Mouse (Mus musculus) midbrain, embryonic 15.5 days (tissue): ENCODE measurements at regions not wholly inside any gene's neighbourhood (a gene's known extent, or its start where the extent isn't known, plus 50 kb on each side); places are given as distances from the start of the nearest gene placed in this dataset.

ENCODE experiments used
- ATAC-seq: fragments of 200-750 bp; cut with Nextera tagmentation; replicated peaks from 2 replicates; pipeline ENCODE4 v1.8.0; 2017; ENCODE audit warnings: moderate TSS enrichment
- H3K27ac ChIP-seq: fragments of 300-500 bp; sonication (generic); 2 replicates; pipeline ENCODE4 v1.5.1; 2015; ENCODE audit warnings: mild to moderate bottlenecking, inconsistent platforms
- H3K27me3 ChIP-seq: fragments of 300-500 bp; sonication (generic); replicated peaks from 2 replicates; pipeline ENCODE4 v1.6.1; 2015; ENCODE audit warnings: inconsistent platforms
- H3K36me3 ChIP-seq: fragments of 300-500 bp; sonication (generic); replicated peaks from 2 replicates; pipeline ENCODE4 v1.6.1; 2015; ENCODE audit warnings: inconsistent platforms
- H3K4me1 ChIP-seq: fragments of 300-500 bp; sonication (generic); 2 replicates; pipeline ENCODE4 v1.6.1; 2015; ENCODE audit warnings: inconsistent platforms
- H3K4me2 ChIP-seq: fragments of 300-500 bp; sonication (generic); 2 replicates; pipeline ENCODE4 v1.6.1; 2015; ENCODE audit warnings: inconsistent platforms, mild to moderate bottlenecking, moderate library complexity
- H3K4me3 ChIP-seq: fragments of 300-500 bp; sonication (generic); 2 replicates; pipeline ENCODE4 v1.5.1; 2015; ENCODE audit warnings: mild to moderate bottlenecking, inconsistent platforms
- H3K9ac ChIP-seq: fragments of 300-500 bp; sonication (generic); 2 replicates; pipeline ENCODE4 v1.6.1; 2015; ENCODE audit warnings: mild to moderate bottlenecking, inconsistent platforms
- H3K9me3 ChIP-seq: fragments of 300-500 bp; sonication (generic); 2 replicates; pipeline ENCODE4 v1.6.1; 2016; ENCODE audit warnings: inconsistent platforms
- WGBS: fragments of 180-500 bp; shearing (Covaris S2); methylation state at CpG from one replicate; pipeline ENCODE4 v1.1.7; 2015; ENCODE audit warnings: mixed read lengths; 5-methylcytosine and 5-hydroxymethylcytosine counted together

- H3K4me2 ChIP-seq: no peak overlapping the region
- no peaks in the 10 kb centered on the region for H3K9me3 ChIP-seq
- no peak overlapping the region for H3K4me3 ChIP-seq
- H3K27me3 ChIP-seq: no peaks in the 10 kb centered on the region
- no peak overlapping the region for H3K9ac ChIP-seq
- 32% methylated on average over 3 of the region's 3 CpGs for WGBS
- H3K4me1 ChIP-seq: peaks cover 5% of the 10 kb centered on the region; the same call in 1 of the 2 replicates
- H3K36me3 ChIP-seq: no peaks in the 10 kb centered on the region
- 0 out of 2 replicates have a peak overlapping the region, but pooled peaks have one; percentile 3 for H3K27ac ChIP-seq
- ATAC-seq: no peak
These were observed 172.5 kb downstream of the Ankrd50 start for GRCm38 (mm10) chr3:38312121-38312520.

GRCm38 (mm10) chr3:38299898-38300751 lies 184.5 kb downstream of the Ankrd50 start:
- no peak overlapping the region for H3K4me3 ChIP-seq
- H3K9me3 ChIP-seq: no peaks in the 10 kb centered on the region
- H3K4me2 ChIP-seq: no peak overlapping the region
- ATAC-seq: no peak
- 0 out of 2 replicates have a peak, but pooled peaks cover 4% of the 10 kb centered on the region for H3K4me1 ChIP-seq
- peak overlapping the region; percentile 5; the same call in 1 of the 2 replicates for H3K27ac ChIP-seq
- no peak overlapping the region for H3K9ac ChIP-seq
- H3K27me3 ChIP-seq: no peaks in the 10 kb centered on the region
- H3K36me3 ChIP-seq: no peaks in the 10 kb centered on the region
- 76% methylated on average over 11 of the region's 11 CpGs for WGBS

GRCm38 (mm10) chr3:38299236-38299897 lies 185.3 kb downstream of the Ankrd50 start:
- Histone ChIP-seq H3K27ac (peak overlapping the region; percentile 38), H3K27me3 (no peaks in the 10 kb centered on the region), H3K9ac (no peak overlapping the region), H3K36me3 (no peaks in the 10 kb centered on the region), H3K4me3 (no peak overlapping the region), H3K4me1 (0 out of 2 replicates have a peak, but pooled peaks cover 4% of the 10 kb centered on the region), H3K4me2 (no peak overlapping the region), H3K9me3 (no peaks in the 10 kb centered on the region)
- WGBS: 18% methylated on average over 2 of the region's 2 CpGs
- peak; percentile 75; the same call in 1 of the 2 replicates for ATAC-seq

GRCm38 (mm10) chr3:38297499-38297898 lies 187.1 kb downstream of the Ankrd50 start:
- Histone ChIP-seq H3K4me1 (0 out of 2 replicates have a peak, but pooled peaks cover 4% of the 10 kb centered on the region), H3K9me3 (no peaks in the 10 kb centered on the region), H3K27ac (no peak overlapping the region), H3K27me3 (no peaks in the 10 kb centered on the region), H3K36me3 (no peaks in the 10 kb centered on the region), H3K4me2 (no peak overlapping the region), H3K4me3 (no peak overlapping the region), H3K9ac (no peak overlapping the region)
- no peak for ATAC-seq
- 98% methylated on average over 2 of the region's 2 CpGs for WGBS

GRCm38 (mm10) chr3:38289062-38289461 lies 195.6 kb downstream of the Ankrd50 start:
- H3K4me2 ChIP-seq: no peak overlapping the region
- ATAC-seq: no peak
- no peak overlapping the region for H3K4me3 ChIP-seq
- H3K9me3 ChIP-seq: no peaks in the 10 kb centered on the region
- H3K9ac ChIP-seq: no peak overlapping the region
- 50% methylated on average over 3 of the region's 3 CpGs for WGBS
- H3K27me3 ChIP-seq: no peaks in the 10 kb centered on the region
- H3K4me1 ChIP-seq: no peaks in the 10 kb centered on the region
- no peaks in the 10 kb centered on the region for H3K36me3 ChIP-seq
- no peak overlapping the region for H3K27ac ChIP-seq

- H3K36me3 ChIP-seq: no peaks in the 10 kb centered on the region
- H3K4me2 ChIP-seq: no peak overlapping the region
- H3K27ac ChIP-seq: no peak overlapping the region
- WGBS: 50% methylated on average over 11 of the region's 11 CpGs
- H3K9me3 ChIP-seq: no peaks in the 10 kb centered on the region
- ATAC-seq: no peak
- no peak overlapping the region for H3K9ac ChIP-seq
- H3K4me3 ChIP-seq: no peak overlapping the region
- H3K4me1 ChIP-seq: no peaks in the 10 kb centered on the region
- H3K27me3 ChIP-seq: no peaks in the 10 kb centered on the region
These were observed 200.9 kb downstream of the Ankrd50 start for GRCm38 (mm10) chr3:38283687-38284124.

GRCm38 (mm10) chr3:38282891-38283290 lies 201.8 kb downstream of the Ankrd50 start:
- WGBS: 93% methylated on average over 4 of the region's 4 CpGs
- ATAC-seq: no peak

GRCm38 (mm10) chr3:38281683-38282082 lies 203.0 kb downstream of the Ankrd50 start:
- no peak for ATAC-seq
- no peaks in the 10 kb centered on the region for H3K27me3 ChIP-seq
- H3K27ac ChIP-seq: no peak overlapping the region
- H3K4me3 ChIP-seq: no peak overlapping the region
- no peak overlapping the region for H3K9ac ChIP-seq
- H3K9me3 ChIP-seq: no peaks in the 10 kb centered on the region
- H3K36me3 ChIP-seq: no peaks in the 10 kb centered on the region
- no peaks in the 10 kb centered on the region for H3K4me1 ChIP-seq
- no peak overlapping the region for H3K4me2 ChIP-seq
- 73% methylated on average over 4 of the region's 4 CpGs for WGBS

More at GRCm38 (mm10) chr3:38282891-38283290, 201.8 kb downstream of the Ankrd50 start:
- no peaks in the 10 kb centered on the region for H3K27me3 ChIP-seq
- no peaks in the 10 kb centered on the region for H3K9me3 ChIP-seq
- no peak overlapping the region for H3K4me3 ChIP-seq
- no peak overlapping the region for H3K27ac ChIP-seq
- no peak overlapping the region for H3K4me2 ChIP-seq
- H3K36me3 ChIP-seq: no peaks in the 10 kb centered on the region
- no peak overlapping the region for H3K9ac ChIP-seq
- no peaks in the 10 kb centered on the region for H3K4me1 ChIP-seq

- 90% methylated on average over 6 of the region's 6 CpGs for WGBS
- Histone ChIP-seq H3K27me3 (no peaks in the 10 kb centered on the region), H3K27ac (no peak overlapping the region), H3K9me3 (no peaks in the 10 kb centered on the region), H3K4me2 (no peak overlapping the region), H3K4me1 (no peaks in the 10 kb centered on the region), H3K4me3 (no peak overlapping the region), H3K9ac (no peak overlapping the region), H3K36me3 (no peaks in the 10 kb centered on the region)
- no peak for ATAC-seq
These were observed 203.8 kb downstream of the Ankrd50 start for GRCm38 (mm10) chr3:38280876-38281275.

- no peak overlapping the region for H3K9ac ChIP-seq
- 91% methylated on average over 3 of the region's 3 CpGs for WGBS
- no peak overlapping the region for H3K4me2 ChIP-seq
- H3K27ac ChIP-seq: no peak overlapping the region
- H3K9me3 ChIP-seq: no peaks in the 10 kb centered on the region
- no peak for ATAC-seq
- no peaks in the 10 kb centered on the region for H3K27me3 ChIP-seq
- H3K36me3 ChIP-seq: no peaks in the 10 kb centered on the region
- H3K4me1 ChIP-seq: no peaks in the 10 kb centered on the region
- H3K4me3 ChIP-seq: no peak overlapping the region
These were observed 204.5 kb downstream of the Ankrd50 start for GRCm38 (mm10) chr3:38280105-38280504.

- 92% methylated on average over 1 of the region's 1 CpGs for WGBS
- Histone ChIP-seq H3K36me3 (no peaks in the 10 kb centered on the region), H3K27me3 (no peaks in the 10 kb centered on the region), H3K9ac (no peak overlapping the region), H3K4me2 (no peak overlapping the region), H3K4me3 (no peak overlapping the region), H3K9me3 (no peaks in the 10 kb centered on the region), H3K27ac (no peak overlapping the region), H3K4me1 (no peaks in the 10 kb centered on the region)
- no peak for ATAC-seq
These were observed 207.6 kb downstream of the Ankrd50 start for GRCm38 (mm10) chr3:38276948-38277504.

GRCm38 (mm10) chr3:38275321-38275720 lies 209.3 kb downstream of the Ankrd50 start:
- Histone ChIP-seq H3K9ac (no peak overlapping the region), H3K27me3 (no peaks in the 10 kb centered on the region), H3K36me3 (no peaks in the 10 kb centered on the region), H3K4me2 (no peak overlapping the region), H3K4me3 (no peak overlapping the region), H3K27ac (no peak overlapping the region), H3K9me3 (no peaks in the 10 kb centered on the region), H3K4me1 (no peaks in the 10 kb centered on the region)
- WGBS: 54% methylated on average over 2 of the region's 2 CpGs
- ATAC-seq: no peak
